Mouse (Mus musculus): ENCODE data around the gene Tead4.
"Not testable (repeated sequence)": the region's sequence is repeated elsewhere in the genome, so short reads cannot be mapped to it uniquely, and the experiment has no call there.

GRCm38 (mm10) chr6:128215004-128215403 lies 85.6 kb downstream of the Tead4 start:
- TF ChIP-seq CTCF (IDR thresholded peaks at IDR 0.05; ENCODE audit: low read depth, low read length); GATA2 (IDR thresholded peaks at IDR 0.05; ENCODE audit: borderline replicate concordance, low read depth, low read length); TAL1 (conservative IDR thresholded peaks at IDR 0.05; ENCODE audit: low read depth, low read length); GATA1 (IDR thresholded peaks at IDR 0.05; ENCODE audit: borderline replicate concordance, low read length): not testable (repeated sequence)

Measured in G1E (cell line).